Mouse (Mus musculus): ENCODE results near the gene Tmem94.
A peak's percentile ranks its signal among the peaks of the same experiment; 100 is the strongest.

GRCm38 (mm10) chr11:115777487-115778335 lies 12.5 kb downstream of the Tmem94 start:
- peak; percentile 13; the same call in 1 of the 2 replicates for TF ChIP-seq CTCF (IDR thresholded peaks at IDR 0.05; ENCODE audit: extremely low read depth, insufficient read length, insufficient replicate concordance, low read depth, low read length)
- TF ChIP-seq POLR2A (IDR thresholded peaks at IDR 0.05; ENCODE audit: low read depth, low read length): no peak

Measured in small intestine, adult 2 months (tissue).